Mouse (Mus musculus): ENCODE results near the gene Ank3. TPM values are rescaled to one million over a fixed set of nuclear protein-coding genes. Genes with fewer than 3 reads are reported as not detected.
A peak's percentile ranks its signal among the peaks of the same experiment; 100 is the strongest.

Gene Ank3
- polyA plus RNA-seq, 1 experiment, result 39.1 TPM

DNA sequence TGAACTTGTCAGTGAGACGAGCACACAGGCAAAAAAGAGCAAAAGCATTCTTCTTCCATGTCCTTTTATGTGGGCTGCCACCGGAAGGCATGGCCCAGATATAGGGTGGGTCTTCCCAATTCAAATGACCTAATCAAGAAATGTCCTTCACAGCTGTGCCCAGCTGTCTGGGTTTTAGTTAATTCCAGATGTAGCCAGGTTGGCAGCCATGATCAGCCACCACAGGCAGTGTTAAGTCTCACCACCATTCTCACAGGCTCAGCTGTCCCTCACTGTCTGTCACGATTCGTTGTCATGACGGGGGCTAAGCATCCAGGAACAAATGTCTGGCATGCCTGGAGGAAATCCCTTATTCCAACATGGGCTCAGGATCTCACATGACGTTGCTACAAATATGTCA is 36.6 kb downstream of the Ank3 start:
- Histone ChIP-seq H3K36me3 (ENCODE audit: control insufficient read depth, insufficient read depth, low read length) (no peaks in the 10 kb centered on the region), H3K4me1 (ENCODE audit: control insufficient read depth, insufficient read depth, low read length) (no peaks in the 10 kb centered on the region), H3K27ac (ENCODE audit: insufficient read depth, low read depth, low read length) (no peak overlapping the region), H3K4me3 (ENCODE audit: insufficient read depth, low read depth, low read length) (no peak overlapping the region), H3K27me3 (replicated peaks; ENCODE audit: control insufficient read depth, insufficient read depth, low read length) (no peaks in the 10 kb centered on the region)
- no peak for TF ChIP-seq POLR2A (IDR thresholded peaks at IDR 0.05; ENCODE audit: low read depth, low read length)
- no peak for TF ChIP-seq CTCF (conservative IDR thresholded peaks at IDR 0.05; ENCODE audit: insufficient read depth, insufficient read length, low read depth, low read length)
- WGBS, result 87% methylated on average over 6 of the region's 6 CpGs
- DNase-seq, result no peak

DNA sequence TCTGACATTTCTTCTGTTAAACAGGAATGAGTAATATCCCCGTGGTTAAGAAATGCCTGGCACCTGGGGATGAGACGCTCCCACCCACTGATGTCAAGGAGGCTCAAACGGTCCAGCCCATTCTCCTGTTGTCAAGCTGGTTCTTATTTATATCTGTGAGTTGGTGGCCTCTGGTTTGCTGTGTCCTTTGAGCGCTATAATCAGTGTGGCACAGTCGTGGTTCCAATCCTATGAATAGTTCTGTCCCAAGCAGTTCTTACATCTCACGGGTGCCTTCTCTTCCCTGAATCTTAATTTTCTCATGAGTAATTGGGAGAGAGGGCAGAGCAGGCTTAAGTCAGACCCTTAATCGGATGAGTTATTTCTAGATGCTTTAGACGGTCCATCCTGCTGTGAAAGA is 40.9 kb downstream of the Ank3 start:
- Histone ChIP-seq H3K27me3 (replicated peaks; ENCODE audit: control insufficient read depth, insufficient read depth, low read length) (no peaks in the 10 kb centered on the region), H3K36me3 (ENCODE audit: control insufficient read depth, insufficient read depth, low read length) (no peaks in the 10 kb centered on the region), H3K27ac (ENCODE audit: insufficient read depth, low read depth, low read length) (no peak overlapping the region), H3K4me3 (ENCODE audit: insufficient read depth, low read depth, low read length) (no peak overlapping the region), H3K4me1 (ENCODE audit: control insufficient read depth, insufficient read depth, low read length) (no peaks in the 10 kb centered on the region; the same call in 1 of the 2 replicates)
- TF ChIP-seq POLR2A (IDR thresholded peaks at IDR 0.05; ENCODE audit: low read depth, low read length) (no peak), CTCF (conservative IDR thresholded peaks at IDR 0.05; ENCODE audit: insufficient read depth, insufficient read length, low read depth, low read length) (no peak)
- no peak for DNase-seq
- 76% methylated on average over 8 of the region's 8 CpGs for WGBS

DNA sequence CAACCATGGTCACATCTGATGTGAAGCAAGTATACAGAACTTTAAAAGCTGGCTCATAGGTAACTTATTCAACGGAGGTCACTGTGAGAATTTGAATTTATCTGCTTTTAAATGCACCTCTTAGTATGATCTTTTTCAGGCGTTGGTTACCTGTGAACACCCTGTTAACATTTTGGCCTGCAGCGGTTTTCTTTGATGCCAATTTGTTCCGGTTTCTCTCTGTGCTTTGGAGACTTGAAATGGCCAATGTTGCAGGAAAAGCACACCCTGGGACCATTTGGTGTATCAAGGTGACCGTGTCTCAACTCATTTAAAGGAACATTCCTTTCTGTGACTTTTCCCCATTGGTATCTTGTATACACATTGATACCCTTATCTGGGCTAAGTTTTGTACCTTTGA is 46.0 kb downstream of the Ank3 start:
- 68% methylated on average over 5 of the region's 5 CpGs for WGBS
- Histone ChIP-seq H3K4me1 (ENCODE audit: control insufficient read depth, insufficient read depth, low read length) (no peaks in the 10 kb centered on the region; the same call in 1 of the 2 replicates), H3K27me3 (replicated peaks; ENCODE audit: control insufficient read depth, insufficient read depth, low read length) (no peaks in the 10 kb centered on the region), H3K36me3 (ENCODE audit: control insufficient read depth, insufficient read depth, low read length) (no peaks in the 10 kb centered on the region), H3K4me3 (ENCODE audit: insufficient read depth, low read depth, low read length) (no peak overlapping the region), H3K27ac (ENCODE audit: insufficient read depth, low read depth, low read length) (peak overlapping the region; percentile 62; the same call in 1 of the 2 replicates)
- peak; percentile 74 for DNase-seq
- TF ChIP-seq POLR2A (IDR thresholded peaks at IDR 0.05; ENCODE audit: low read depth, low read length) (no peak), CTCF (conservative IDR thresholded peaks at IDR 0.05; ENCODE audit: insufficient read depth, insufficient read length, low read depth, low read length) (no peak)

DNA sequence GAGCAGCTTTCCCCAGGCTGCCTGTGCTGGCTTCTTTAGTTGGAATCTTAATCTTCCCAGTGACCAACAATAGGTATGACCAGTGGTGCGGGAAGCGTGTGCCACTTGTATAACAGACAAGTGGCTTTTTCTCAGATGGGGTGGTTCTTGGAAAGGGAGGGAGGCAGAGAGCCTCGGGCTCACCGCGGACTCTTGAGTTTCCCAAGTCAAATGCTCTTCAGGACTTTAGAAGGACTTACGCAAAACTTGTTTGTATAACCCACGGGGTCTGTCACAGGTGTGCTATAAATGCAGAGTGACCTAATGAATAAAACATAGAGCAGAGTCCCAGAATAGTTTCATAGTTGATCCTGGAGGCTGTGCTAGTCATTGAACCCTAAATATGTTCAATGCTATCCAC is 47.4 kb downstream of the Ank3 start:
- TF ChIP-seq POLR2A (IDR thresholded peaks at IDR 0.05; ENCODE audit: low read depth, low read length) (no peak), CTCF (conservative IDR thresholded peaks at IDR 0.05; ENCODE audit: insufficient read depth, insufficient read length, low read depth, low read length) (no peak)
- H3K4me1 ChIP-seq (ENCODE audit: control insufficient read depth, insufficient read depth, low read length), result peaks cover 3% of the 10 kb centered on the region; the same call in 1 of the 2 replicates
- 65% methylated on average over 7 of the region's 7 CpGs for WGBS
- H3K4me3 ChIP-seq (ENCODE audit: insufficient read depth, low read depth, low read length), result no peak overlapping the region
- peak overlapping the region; percentile 62 for H3K27ac ChIP-seq (ENCODE audit: insufficient read depth, low read depth, low read length)
- H3K27me3 ChIP-seq (replicated peaks; ENCODE audit: control insufficient read depth, insufficient read depth, low read length), result no peaks in the 10 kb centered on the region
- H3K36me3 ChIP-seq (ENCODE audit: control insufficient read depth, insufficient read depth, low read length), result no peaks in the 10 kb centered on the region
- DNase-seq, result peak; percentile 62

DNA sequence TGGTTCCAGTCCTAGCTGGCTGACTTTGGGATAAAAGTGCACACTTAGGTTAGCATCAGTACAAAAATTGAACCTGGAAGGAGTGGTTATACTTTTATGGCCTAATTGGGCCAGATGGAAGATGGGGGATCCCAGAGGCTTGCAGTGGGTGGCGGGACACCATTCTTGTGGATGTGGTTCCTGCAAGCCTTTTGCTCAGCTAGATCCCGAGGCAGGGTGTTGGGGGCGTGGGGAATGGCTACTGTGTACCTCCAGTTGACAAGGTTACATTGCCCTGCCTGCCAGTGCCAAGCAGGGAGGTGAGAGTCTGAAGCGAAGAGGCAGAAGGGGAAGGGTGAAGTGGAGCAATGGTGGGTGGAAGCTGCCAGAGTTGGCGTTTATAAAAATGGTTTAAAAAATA is 48.0 kb downstream of the Ank3 start:
- no peaks in the 10 kb centered on the region for H3K27me3 ChIP-seq (replicated peaks; ENCODE audit: control insufficient read depth, insufficient read depth, low read length)
- no peaks in the 10 kb centered on the region for H3K36me3 ChIP-seq (ENCODE audit: control insufficient read depth, insufficient read depth, low read length)
- peaks cover 3% of the 10 kb centered on the region; the same call in 1 of the 2 replicates for H3K4me1 ChIP-seq (ENCODE audit: control insufficient read depth, insufficient read depth, low read length)
- peak; percentile 26 for DNase-seq
- H3K4me3 ChIP-seq (ENCODE audit: insufficient read depth, low read depth, low read length), result no peak overlapping the region
- peak overlapping the region; percentile 30 for H3K27ac ChIP-seq (ENCODE audit: insufficient read depth, low read depth, low read length)
- WGBS, result 62% methylated on average over 5 of the region's 5 CpGs
- TF ChIP-seq POLR2A (IDR thresholded peaks at IDR 0.05; ENCODE audit: low read depth, low read length), result no peak
- TF ChIP-seq CTCF (conservative IDR thresholded peaks at IDR 0.05; ENCODE audit: insufficient read depth, insufficient read length, low read depth, low read length), result no peak

DNA sequence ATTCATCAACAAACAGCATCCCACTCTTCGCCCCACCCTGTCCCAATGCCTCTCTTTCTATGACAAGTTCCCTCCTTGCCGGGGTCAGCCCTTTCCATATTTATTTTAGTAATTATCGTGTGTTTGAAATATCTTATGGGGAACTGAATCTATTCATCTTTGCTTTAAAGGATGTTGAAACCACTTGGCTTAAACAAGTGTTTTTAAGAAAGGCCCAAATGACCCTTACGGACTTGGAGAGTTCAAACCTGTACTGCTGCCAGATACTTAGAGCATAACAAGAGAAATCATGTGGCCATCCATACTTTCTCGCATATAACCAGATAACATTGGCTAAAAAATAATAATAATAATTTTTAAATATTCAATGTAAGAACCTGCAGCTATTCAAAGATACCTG is 48.7 kb downstream of the Ank3 start:
- H3K4me1 ChIP-seq (ENCODE audit: control insufficient read depth, insufficient read depth, low read length), result peaks cover 3% of the 10 kb centered on the region; the same call in 1 of the 2 replicates
- no peaks in the 10 kb centered on the region for H3K27me3 ChIP-seq (replicated peaks; ENCODE audit: control insufficient read depth, insufficient read depth, low read length)
- no peak overlapping the region for H3K4me3 ChIP-seq (ENCODE audit: insufficient read depth, low read depth, low read length)
- WGBS, result 87% methylated on average over 5 of the region's 5 CpGs
- H3K27ac ChIP-seq (ENCODE audit: insufficient read depth, low read depth, low read length), result peak overlapping the region; percentile 48; the same call in 1 of the 2 replicates
- no peak for TF ChIP-seq POLR2A (IDR thresholded peaks at IDR 0.05; ENCODE audit: low read depth, low read length)
- no peak for TF ChIP-seq CTCF (conservative IDR thresholded peaks at IDR 0.05; ENCODE audit: insufficient read depth, insufficient read length, low read depth, low read length)
- H3K36me3 ChIP-seq (ENCODE audit: control insufficient read depth, insufficient read depth, low read length), result no peaks in the 10 kb centered on the region
- DNase-seq, result no peak

DNA sequence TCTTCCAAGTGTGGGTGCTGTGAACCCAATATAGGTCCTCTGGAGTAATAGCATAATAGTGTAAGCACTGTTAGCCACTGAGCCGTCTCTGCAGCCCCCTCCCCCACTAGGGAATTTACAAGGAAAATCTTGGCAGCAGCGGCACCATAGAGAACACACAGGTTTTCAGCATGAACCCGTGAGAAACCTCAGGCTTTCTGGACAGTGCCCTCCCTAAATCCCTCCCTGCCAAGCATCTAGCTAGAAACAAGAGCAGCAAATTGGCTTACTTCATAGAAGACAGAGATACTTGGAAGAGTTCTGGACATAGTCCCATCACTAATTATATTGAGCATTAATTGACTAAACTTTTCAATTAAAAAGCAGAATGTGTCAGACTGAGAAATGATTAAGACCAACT is 49.6 kb downstream of the Ank3 start:
- TF ChIP-seq CTCF (conservative IDR thresholded peaks at IDR 0.05; ENCODE audit: insufficient read depth, insufficient read length, low read depth, low read length) (no peak), POLR2A (IDR thresholded peaks at IDR 0.05; ENCODE audit: low read depth, low read length) (no peak)
- H3K27ac ChIP-seq (ENCODE audit: insufficient read depth, low read depth, low read length), result no peak overlapping the region
- no peaks in the 10 kb centered on the region for H3K36me3 ChIP-seq (ENCODE audit: control insufficient read depth, insufficient read depth, low read length)
- H3K27me3 ChIP-seq (replicated peaks; ENCODE audit: control insufficient read depth, insufficient read depth, low read length), result no peaks in the 10 kb centered on the region
- peaks cover 3% of the 10 kb centered on the region; the same call in 1 of the 2 replicates for H3K4me1 ChIP-seq (ENCODE audit: control insufficient read depth, insufficient read depth, low read length)
- H3K4me3 ChIP-seq (ENCODE audit: insufficient read depth, low read depth, low read length), result no peak overlapping the region
- WGBS, result 66% methylated on average over 3 of the region's 3 CpGs
- DNase-seq, result no peak
